In the genomic region with DNA sequence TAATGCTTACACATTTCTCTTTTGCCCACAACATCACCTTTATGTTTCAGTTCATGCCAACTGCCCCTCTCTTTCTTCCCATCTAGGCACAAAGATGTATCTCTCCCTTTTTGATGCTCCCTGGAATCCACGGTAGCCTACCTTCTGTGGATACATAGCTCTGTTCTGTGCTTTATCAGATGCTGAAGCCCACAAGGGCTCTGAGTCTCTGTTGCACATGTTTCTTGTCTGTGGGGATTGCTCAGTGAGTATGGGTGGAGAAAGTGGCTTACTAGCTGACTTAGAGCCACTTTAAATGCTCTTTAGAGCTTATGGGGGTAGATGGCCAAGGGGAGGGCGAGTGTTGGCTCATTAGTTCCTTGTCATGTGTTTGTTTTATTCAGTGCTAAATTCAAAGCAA, we compare ENCODE assay signal across 21 mouse cellular contexts.
"Had no signal": no experiment of that assay in that cellular context is flagged by ENCODE, and none has a peak within 500 bp of the region (broad histone marks: within the 10 kb centered on the region; RNA-seq: fewer than 3 reads in every experiment).

No protein-coding gene starts in this region.

- ATAC-seq: liver, embryonic 12.5 days; midbrain, embryonic 16.5 days had no signal

- H3K4me3 ChIP-seq: layer of hippocampus, adult 2 months; limb, embryonic 10.5 days; limb, embryonic 13.5 days; liver, embryonic 12.5 days; liver, embryonic 15.5 days; lung, embryonic 15.5 days; megakaryocyte, embryonic 14.5 days; midbrain, embryonic 10.5 days; neural tube, embryonic 12.5 days had no signal

- H3K36me3 ChIP-seq: limb, embryonic 10.5 days; limb, embryonic 13.5 days; liver, embryonic 12.5 days; liver, embryonic 15.5 days; lung, embryonic 15.5 days; midbrain, embryonic 10.5 days; neural tube, embryonic 12.5 days had no signal

- H3K27ac ChIP-seq: kidney, postnatal 0 days; layer of hippocampus, adult 2 months; limb, embryonic 10.5 days; limb, embryonic 13.5 days; liver, embryonic 12.5 days; liver, embryonic 15.5 days; lung, embryonic 15.5 days; midbrain, embryonic 10.5 days; neural tube, embryonic 12.5 days had no signal

- H3K9ac ChIP-seq: limb, embryonic 13.5 days; liver, embryonic 12.5 days; liver, embryonic 15.5 days; lung, embryonic 15.5 days; neural tube, embryonic 12.5 days had no signal

- H3K4me2 ChIP-seq: limb, embryonic 13.5 days; liver, embryonic 12.5 days; liver, embryonic 15.5 days; lung, embryonic 15.5 days; neural tube, embryonic 12.5 days had no signal

- H3K9me3 ChIP-seq: limb, embryonic 10.5 days; limb, embryonic 13.5 days; liver, embryonic 12.5 days; liver, embryonic 15.5 days; lung, embryonic 15.5 days; megakaryocyte, embryonic 14.5 days; midbrain, embryonic 10.5 days; neural tube, embryonic 12.5 days had no signal

- H3K27me3 ChIP-seq: limb, embryonic 13.5 days; liver, embryonic 12.5 days; liver, embryonic 15.5 days; lung, embryonic 15.5 days; megakaryocyte, embryonic 14.5 days; neural tube, embryonic 12.5 days had no signal

- DNase-seq: kidney, adult 2 months; kidney, postnatal 25 days; layer of hippocampus, adult 9-11 months; liver; lung, adult 18-20 months; lung, postnatal 10 days; lung, postnatal 36 days; retina, postnatal 1 day; right cerebral cortex, postnatal 25 days; thymus, postnatal 25 days had no signal

- H3K4me1 ChIP-seq: limb, embryonic 10.5 days; liver, embryonic 12.5 days; liver, embryonic 15.5 days; megakaryocyte, embryonic 14.5 days; midbrain, embryonic 10.5 days; neural tube, embryonic 12.5 days had no signal
